Mouse (Mus musculus) adrenal gland, postnatal 25 days (tissue): ENCODE data around the gene Tmem245. TPM values are rescaled to one million over a fixed set of nuclear protein-coding genes. Genes with fewer than 3 reads are reported as not detected.

Experiments
- DNase-seq: peaks from one replicate; pipeline ENCODE4 v3.0.0; 2021; ENCODE audit warnings: mixed read lengths
- long read RNA-seq: library from polyadenylated mRNA; stranded (forward); transcript quantifications from one replicate; pipeline ENCODE4 v2.0.0, GENCODE M21; 2021
- total RNA-seq: library from RNA; stranded (reverse); gene quantifications from 2 replicates; pipeline ENCODE4 v1.2.3, GENCODE M21; 2021

Tmem245 gene
- total RNA-seq, result 46.7 and 53.9 TPM in 2 replicates
- long read RNA-seq, partial matches to known transcripts, result 4 of 18 reads
- long read RNA-seq, other reads (novel, unspliced or antisense), result 12 of 18 reads

DNA sequence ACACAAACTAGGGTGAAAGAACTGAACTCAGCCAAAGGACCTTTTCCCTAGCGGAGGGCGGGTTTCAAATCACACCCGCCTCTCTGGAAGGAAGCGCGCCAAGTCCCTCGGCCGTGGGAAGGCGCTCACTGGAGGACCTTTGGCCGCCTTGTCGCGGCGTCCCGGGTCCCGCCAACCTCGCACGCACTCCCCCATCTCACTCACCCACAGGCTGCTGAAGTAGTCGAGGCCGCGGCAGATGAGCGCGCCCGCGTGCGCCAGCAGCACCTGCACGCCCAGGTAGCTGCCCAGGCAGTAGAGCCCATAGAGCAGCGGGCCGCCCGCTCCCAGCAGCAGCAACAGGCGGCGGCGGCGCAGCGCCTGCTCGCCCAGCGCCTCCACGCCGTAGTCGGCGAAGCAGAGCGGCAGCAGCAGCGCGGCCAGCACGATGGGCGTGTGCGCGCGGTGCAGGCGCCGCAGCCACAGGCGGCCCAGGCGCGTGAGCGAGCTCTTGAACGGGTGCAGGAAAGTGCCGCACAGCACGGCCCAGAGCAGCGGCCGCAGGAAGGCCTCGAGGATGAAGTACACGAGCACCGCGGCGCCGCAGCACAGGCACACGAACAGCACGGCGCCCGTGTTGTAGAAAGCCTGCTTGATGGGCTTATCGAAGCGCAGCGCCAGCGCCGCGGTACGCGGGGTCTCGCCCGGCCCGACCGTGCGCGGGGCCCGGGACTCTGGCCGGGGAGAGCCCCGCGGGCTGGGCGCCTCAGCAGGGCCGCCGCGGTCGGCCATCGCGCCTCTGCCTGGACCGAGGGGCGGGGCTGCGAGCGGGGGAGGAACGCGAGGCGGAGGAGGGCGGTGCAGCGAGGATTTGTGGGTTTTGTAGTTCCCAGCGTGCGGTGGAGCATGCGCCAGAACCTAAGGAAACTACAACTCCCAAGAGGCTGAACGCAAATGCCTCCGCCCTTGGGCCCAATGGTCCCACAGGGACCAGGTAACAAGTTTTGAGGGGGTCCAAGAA is at the start of gene Tmem245:
Gene Tmem245 (minus strand): TSS at position 797 of the 1,000 bp plus-strand sequence.
- peak; percentile 93 for DNase-seq

DNA sequence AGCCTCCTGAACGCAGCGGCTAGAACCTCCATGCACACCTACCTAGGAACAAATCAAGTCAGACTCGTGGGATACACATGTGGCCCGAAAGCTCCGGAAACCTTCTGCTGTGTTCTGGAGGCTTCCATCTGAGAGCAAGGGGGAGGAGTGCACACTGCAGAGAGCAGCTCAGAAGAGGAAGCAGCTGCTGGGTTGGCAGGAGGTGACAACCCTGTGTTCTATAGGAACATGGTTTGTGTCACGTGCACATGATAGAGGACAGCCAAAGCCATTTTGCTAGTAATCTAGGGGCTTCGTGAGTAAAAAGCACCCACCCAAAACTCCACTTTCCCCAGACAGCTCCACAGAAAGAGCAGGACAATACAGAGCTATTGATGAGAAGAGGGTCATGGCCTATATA is 46.1 kb upstream of the Tmem245 start:
- no peak for DNase-seq

DNA sequence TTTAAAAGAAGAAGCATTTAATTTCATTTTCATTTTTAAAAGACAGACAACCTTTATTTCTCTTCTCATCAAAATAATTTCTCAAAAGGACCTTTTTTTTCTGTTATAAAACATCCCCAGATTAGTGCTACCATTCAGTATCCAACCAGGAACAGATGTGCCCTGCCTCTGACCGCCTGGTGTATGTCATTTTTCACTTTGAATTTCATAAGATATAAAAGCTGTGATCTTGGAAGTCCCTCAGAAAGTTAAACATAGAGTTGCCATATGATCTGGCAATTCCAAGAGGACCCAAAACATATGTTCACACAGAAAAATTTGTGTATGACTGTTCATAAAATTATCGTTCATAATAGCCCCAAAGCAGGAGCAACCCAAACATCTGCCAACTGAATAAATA is 44.7 kb upstream of the Tmem245 start:
- DNase-seq, result no peak

DNA sequence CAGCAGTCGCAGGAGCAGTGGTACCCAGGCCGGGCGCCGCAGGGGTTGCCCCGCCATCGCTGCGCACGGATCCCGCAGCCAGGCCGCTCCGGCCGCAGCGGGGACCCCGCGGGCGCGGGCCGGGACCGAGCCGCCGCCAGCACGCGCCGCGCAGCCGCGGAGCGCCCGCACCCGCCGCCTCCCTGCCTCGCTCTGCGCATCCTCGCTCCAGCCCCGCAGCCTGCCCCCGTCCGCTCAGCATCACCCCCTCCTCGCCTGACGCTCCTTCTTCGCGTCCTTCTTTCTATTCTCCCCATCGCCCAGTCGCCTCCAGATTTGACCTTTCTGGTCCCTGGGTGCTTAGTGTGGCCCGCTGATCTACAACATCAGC is 43.0 kb upstream of the Tmem245 start, which contains the start of gene Frrs1l:
Gene Frrs1l (minus strand): TSS at position 177 of the 370 bp plus-strand sequence.
- DNase-seq, result peak; percentile 22

DNA sequence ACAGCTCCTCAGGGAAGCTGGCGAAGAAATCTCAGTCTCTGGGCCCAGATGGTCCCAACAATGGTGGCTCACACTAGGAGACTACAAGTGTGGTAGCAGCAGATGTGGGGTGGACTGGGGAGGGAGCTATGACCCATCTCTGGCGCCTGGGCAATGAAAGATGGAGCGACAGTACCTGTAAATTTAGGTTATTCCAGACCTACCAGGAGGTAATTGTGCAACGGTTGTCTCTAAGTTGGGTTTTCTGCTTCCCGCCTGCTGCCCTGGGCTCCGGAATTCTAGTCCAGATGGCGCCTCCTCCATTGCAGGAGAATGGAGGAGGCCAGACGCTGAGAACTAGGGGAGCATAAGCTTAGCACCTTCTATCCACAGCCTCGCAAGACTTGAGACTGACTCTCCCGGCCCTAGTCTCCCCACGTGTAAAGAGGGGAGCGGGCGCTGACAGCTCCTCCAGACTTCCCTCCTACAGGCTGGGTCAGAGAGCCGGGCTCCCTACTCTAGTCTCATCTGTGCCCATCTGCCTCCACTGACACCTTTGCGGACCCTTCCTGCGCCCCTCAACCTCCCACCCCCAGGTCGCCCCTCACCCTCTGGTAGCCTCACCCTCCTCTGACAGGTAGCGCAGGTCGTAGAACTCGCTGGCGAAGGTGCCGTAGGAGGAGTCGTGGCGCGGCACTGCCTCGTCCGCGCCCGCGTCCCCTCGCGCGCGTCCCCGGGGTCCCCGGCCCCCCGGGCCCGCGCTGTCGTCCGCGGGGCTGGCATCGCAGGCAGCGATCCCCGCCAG is 42.4 kb upstream of the Tmem245 start:
- no peak for DNase-seq

DNA sequence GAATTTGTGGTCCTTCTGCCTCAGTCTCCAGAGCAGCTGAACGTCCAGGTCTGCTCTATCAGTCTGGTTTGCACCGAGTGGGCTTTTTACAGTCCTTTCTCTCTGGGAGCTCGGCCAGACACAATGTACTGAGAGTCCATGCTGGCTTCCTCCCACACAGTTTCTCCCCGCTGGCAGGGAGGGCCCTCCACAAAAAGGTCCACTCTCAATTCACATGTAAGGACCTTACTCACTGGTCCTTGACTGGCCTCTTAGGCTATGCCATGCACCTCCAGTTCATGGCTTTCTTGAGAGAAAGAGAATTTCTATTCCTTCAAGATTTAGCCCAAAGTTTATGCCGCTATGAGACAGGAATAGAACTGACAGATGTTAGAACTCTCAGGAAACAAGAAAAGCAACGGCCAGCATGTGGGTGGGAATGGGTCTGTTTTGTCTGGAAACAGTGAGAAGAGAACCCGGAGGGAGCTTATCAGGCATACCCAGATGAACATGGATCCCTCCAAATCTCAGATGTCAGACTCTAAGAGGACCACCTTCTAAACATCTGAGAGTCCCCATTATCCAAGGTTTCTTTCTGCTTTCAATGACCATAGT is 18.4 kb upstream of the Tmem245 start:
- DNase-seq, result no peak

DNA sequence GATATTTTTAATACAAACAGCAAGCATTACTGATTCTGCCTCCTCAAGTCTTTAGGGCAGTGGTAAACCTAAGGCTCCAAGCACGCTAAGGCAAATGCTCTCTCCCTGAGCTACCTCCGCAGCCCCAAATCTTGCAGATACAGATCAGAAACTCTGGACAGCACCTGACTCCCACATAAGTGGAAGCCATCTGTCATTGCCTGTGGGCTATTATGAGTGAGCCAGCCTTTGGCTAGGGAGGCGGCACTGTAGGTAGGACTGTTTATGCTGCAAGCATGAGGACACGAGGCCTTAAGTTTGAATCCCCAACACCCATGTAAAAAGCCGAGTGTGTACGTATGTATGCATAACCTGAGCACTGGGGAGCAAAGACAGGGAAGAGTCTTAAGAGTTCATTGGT is 16.4 kb upstream of the Tmem245 start:
- no peak for DNase-seq

DNA sequence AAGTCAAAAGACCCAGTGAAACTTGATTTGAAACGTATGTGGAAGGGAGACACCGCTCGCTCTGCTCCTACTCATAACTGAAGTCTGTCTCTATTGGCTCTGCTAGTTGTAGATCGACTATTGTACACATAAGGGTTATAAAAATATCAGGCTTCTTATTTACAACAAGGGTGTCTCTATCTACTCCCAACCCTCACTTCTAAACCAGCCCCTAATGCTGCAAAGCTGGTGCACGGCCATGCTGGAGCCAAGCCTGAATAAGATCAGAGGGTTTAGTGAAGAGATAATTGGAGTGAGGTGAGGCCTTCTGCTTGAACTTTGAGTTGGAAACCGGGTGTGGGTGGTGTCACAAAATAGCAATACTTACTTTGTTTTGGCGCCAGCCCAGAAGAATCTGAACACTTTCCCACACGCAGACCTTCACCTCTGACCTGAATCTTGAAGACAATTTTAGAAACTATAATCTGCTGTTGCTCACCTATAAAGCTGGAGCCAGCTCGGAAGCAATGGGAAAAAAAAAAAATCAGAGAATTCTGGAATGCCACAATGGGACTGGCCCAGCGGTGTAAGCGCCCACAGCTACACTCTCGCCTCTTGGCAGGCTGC is 14.2 kb upstream of the Tmem245 start:
- no peak for DNase-seq

DNA sequence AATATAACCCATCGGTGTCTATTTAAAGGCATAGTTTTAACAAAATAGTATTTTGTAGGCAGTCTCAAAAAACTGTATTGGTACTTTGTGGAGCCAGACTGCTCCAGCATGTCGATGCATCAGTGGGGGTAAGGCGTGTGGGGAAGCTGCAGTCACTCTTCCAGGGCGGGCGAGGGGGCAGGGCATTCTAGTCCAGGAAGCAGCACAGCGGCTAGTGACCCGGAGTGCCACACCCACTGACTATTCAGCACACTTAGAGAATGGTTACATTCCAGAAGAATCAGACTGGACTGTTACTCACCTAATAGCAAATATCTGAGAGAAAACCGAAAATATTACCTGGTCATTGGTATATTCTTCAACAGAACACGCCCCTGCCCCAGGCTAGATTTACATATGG is 10.3 kb upstream of the Tmem245 start:
- no peak for DNase-seq

DNA sequence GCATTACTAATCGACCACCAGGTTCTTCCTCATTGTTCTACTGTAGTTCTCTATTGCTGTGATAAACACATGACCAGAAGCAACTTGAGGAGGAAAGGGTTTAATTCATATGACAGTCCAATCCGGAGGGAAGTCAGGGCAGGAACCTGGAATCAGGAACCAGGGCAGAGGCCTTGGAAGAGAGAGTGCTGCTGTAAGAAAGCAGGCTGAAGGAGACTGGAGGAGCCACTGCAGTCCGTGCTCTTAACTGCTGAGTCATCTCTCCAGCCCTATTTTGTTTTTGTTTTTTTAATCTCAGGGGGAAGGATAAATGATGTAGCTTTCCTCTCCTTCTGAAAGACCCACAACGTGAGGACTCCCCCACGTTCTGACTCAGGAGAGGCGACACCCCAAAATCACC is 6.0 kb upstream of the Tmem245 start:
- DNase-seq, result no peak

DNA sequence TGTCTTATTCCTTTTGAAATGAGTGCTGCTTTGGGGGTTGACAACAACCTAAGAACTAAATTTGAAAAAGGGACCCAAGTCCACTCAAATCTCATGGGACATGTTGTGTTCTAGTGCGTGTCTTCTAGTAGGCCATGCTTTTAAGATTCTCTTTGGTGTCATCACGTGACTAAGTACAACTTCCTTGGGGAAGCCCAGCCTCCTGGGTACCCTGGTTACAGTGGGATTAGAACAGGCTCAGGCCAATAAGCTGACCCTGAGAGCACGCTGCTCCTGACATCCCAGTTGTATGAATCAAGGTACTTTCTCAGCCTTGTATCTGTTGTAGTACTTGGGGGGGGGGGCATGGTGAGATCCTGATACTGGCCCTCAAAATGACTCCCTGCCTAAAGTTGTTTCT is 4.5 kb upstream of the Tmem245 start:
- DNase-seq, result no peak

DNA sequence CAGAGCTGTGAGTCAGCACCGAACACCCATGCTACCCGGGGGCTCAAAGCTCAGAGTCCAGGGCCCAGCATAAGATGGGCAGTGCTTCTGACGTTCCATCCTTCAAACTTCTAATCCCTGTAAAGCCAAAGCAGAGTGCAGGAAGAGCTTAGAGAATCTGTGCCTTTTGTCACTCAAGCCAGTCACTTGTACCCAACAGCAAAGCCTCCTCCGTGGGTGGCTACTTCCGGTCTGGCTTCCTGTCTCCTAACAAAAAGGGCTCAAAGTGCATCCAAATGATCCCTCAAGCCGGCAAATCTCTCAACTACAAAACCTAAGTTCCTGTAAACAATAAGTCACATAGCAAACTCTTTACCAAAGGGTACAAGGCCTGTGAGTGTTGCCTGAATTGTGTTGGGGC is 2.3 kb upstream of the Tmem245 start:
- no peak for DNase-seq

DNA sequence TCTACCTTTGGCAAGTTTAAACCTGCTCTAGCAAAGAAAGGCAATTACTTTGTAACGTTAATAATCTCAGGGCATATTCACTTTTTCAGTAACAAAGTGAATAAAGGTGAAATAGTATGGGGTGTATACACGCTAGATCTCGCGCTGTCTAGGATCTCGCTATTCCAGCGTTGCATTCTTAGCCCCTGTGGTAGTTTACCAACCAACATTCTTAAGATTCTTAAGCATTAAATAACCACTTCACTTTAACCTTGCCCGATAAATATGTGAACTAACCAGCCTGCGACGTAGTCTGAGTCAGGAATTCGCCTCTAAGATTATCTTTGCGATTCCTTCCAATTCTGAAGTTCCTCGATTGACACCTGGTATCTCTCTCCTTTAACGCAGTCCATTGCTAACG is 1.1 kb downstream of the Tmem245 start:
- no peak for DNase-seq

DNA sequence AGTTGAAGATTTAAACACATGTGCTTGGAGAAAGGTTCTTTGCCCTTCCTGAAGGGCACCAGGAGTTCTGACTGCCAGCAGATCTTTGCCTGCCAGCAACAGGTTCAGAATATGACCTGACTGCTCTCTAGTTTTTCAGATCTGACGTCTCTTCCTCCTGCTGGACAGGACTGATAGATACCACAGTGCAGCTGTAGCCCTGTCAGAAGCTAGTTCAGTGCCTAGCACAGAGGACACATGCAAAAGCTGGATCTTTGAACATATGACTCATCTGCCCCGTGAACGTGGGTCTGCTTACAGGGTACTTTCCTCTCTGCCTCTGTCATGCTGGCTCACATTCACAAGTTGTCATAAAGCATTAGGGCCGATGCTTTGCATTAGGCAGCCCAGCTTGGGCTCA is 3.0 kb downstream of the Tmem245 start:
- DNase-seq, result no peak

DNA sequence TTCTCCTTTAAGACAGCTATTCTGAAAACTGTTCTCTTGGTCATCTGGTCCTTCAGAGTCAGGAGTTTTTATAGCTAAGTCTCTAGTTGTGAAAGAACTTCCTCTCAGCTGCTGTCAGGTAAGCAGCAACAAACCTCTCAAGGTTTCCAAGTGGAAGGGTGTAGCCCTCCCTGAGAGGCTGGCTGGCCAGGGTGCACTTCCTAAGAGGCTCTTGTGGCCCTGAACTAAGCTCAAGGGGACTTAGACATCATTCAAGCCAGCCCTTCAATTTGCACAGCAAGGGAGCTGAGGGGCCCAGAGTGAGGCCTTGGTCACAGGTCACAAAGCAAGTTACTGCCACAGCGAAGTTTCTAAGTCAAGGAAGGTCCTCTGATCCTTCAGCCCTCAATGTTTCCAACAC is 4.0 kb downstream of the Tmem245 start:
- no peak for DNase-seq

DNA sequence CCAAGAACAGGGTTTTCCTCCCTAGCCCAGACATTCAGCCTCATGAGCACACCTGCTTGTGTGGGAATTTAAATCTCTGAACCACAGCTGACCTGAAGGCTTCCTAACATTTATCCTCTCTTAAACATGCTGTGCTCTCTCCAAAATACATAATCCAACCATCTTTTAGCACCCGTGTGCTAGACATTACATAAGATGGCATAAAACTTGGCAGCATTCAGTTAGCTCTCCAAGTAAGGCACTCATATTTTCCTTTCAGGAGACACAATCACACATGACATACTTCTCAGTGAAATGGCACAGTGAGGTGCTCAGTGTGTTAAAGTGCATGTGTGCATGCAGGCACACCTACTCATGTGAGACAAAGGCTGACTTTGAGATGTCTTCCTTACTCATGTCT is 4.7 kb downstream of the Tmem245 start:
- no peak for DNase-seq

DNA sequence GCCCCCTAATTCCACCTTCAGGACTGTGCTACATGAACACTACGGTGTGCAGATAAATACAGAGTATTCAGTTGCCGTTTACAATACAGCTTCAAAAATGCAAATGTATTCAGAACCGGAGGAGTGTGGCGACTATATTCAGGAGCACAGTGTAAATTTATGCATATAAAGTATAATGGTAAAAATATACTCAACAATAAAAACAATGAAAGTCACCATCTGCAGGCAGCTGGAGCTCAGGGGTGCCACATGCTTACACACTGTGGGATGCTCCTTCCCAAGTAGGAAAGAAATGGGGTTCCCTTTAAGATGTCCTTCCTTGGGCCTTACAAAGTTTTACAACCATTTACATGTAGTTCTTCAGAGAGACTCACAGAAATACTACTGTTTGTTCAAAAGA is 5.8 kb downstream of the Tmem245 start:
- no peak for DNase-seq

DNA sequence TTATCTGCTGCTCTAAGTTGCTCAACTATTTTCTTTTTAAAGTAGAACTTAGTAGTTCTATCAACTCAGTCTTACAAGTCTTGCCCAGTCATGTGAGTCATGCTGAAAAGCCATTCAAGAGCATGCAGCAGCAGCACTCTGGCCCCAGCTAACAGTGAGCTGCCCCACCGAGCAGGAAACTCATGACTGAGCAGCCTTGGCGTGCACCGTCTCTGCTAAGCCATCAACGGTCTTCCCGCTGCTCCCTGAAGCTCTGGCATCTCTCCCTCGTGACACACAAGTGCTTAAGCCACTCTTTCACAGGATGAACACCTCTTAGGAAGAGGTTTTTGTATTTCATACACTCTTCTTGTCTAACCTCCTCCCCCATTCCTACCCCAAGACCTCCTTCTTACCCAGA is 10.1 kb downstream of the Tmem245 start:
- peak; percentile 49 for DNase-seq

DNA sequence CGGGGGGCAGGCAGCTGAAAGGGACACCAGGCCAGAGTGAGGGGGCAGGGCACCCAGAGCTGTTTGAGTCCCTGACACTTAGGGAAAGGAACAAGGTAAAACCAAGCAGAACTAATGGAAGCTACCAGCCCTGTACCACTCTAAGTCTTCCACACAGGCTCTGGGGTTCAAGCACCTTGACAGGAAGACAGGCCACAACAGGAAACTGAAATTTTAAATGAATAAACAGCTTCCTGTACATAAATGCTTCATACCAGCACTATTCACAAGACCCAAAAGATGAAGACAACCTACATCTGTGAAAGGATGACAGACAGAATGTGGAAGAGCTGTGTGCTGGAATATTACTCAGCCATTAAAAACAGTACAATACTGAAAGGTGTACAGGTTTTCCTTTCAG is 11.9 kb downstream of the Tmem245 start:
- DNase-seq, result no peak

DNA sequence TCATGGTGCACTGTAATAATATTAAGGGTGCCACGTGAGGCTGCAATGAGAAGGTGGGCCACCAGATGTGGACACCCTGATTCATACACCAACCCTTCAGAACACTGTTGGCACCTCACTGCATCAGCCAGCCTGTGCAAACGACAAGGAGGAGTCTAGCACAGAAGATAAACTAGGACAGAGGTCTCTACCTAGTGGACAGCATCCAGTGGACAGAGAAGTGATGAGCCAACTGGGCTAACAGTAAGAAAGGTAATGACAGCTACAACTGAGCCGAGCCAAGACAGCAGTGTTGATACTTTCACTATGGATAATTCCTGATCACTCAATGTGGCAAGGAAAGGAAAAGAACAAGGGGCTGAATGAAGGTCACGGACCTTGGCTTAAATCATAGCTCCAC is 14.1 kb downstream of the Tmem245 start:
- DNase-seq, result no peak

DNA sequence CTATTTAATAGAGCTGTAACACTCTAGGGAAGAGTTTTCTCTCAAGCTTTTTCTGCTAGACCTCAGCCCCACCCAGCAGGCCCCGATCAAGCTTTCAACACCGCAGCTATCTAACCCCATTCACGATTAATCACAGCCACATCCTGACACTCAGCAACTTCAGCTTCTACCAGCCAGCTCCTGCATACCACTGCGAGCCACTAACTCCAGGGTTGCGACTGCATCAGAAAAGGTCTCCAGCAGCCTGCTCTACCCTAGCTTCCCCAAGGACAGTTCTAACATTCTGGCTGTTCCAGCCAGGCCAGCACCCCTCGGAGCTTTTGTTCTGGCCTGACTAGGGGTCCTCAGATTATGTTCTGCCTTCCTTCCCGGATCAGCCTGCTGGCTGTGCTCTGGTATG is 15.1 kb downstream of the Tmem245 start:
- DNase-seq, result no peak

DNA sequence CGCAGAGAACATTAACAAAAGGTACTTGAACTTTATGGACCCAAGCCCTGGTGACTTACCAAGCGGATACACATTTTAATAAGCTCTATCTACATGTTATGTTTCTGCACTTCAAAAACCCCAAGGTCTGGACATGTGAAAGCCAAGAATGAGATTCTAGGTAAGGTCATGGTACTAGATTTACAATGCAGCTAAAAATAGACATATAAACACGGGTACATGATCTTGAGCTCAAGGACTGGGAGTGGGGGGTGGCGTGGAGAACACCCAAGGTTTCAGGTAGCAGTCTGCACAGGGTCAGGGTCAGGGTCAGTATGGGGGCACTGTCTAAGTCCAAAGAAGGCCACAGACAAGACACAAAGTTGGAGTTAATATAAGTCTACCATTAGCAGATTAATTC is 16.9 kb downstream of the Tmem245 start:
- no peak for DNase-seq
